Mouse (Mus musculus): ENCODE data around the gene Spata45. TPM values are rescaled to one million over a fixed set of nuclear protein-coding genes. Genes with fewer than 3 reads are reported as not detected.
"Not testable (repeated sequence)": the region's sequence is repeated elsewhere in the genome, so short reads cannot be mapped to it uniquely, and the experiment has no call there.

Spata45 gene
- polyA plus RNA-seq, 2 experiments: not detected

DNA sequence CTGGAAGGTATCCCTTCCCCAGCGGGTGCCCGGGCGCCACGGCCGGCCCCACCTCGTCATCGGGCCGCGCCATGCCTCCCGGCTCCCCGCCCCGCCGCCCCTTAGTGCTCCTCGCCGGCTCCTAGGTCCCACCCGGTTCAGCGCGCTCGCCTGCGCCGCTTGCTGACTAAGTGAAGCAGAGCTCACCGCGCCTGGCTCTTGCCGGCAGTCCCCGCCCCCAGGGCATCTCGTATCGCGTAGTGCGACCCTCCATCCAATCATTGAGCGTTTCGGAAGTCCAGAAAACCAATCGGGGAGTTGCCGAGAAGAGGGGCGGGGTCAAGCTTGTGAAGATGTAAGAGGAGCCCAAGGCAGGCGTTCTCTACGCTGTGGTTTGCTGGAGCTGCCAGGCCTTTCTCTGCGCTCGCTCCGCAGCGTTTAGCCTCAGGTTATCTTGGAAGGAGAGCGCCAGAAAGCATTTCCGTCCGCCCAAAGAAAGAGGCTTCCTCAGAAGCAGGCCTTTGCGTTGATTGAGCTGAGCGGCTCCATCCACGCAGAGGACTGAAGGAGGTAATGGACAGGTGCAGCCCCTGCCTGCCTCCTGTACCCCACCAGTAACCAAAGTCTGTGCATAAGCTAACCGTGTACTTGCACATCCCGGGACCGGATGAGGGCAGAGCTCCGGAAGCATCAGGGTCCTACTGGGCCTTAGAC is 10.3 kb upstream of the Spata45 start, which contains the start of gene Flvcr1:
Flvcr1 (minus strand) TSS at position 138 of the 693 bp plus-strand sequence.
- WGBS (ENCODE audit: insufficient replicate concordance): under 1% methylated on average over 44 of the region's 50 CpGs
- H3K27ac ChIP-seq: peak within 1 kb of the TSS; percentile 52
- peak within 1 kb of the TSS; percentile 57 for H3K9ac ChIP-seq (replicated peaks)
- DNase-seq (ENCODE audit: low read depth in 3 of 3, low spot score in 3 of 3) (peak; percentile 98 to 99 (median 99)), ATAC-seq (ENCODE audit: insufficient read depth) (peak; percentile 99)
- H3K4me1 ChIP-seq (replicated peaks; ENCODE audit: control insufficient read depth in 2 of 2, insufficient read depth in 2 of 2, low read length in 1 of 2): peaks cover 3 to 9% of the 10 kb centered on the region in 2 experiments
- H3K27me3 ChIP-seq (ENCODE audit: control insufficient read depth, insufficient read depth, low read length): no peaks in the 10 kb centered on the region
- TF ChIP-seq EP300 (IDR thresholded peaks at IDR 0.05; ENCODE audit: low read depth) (no peak), CTCF (IDR thresholded peaks at IDR 0.05; ENCODE audit: low read depth) (peak; percentile 60)
- H3K36me3 ChIP-seq (replicated peaks; ENCODE audit: control insufficient read depth, insufficient read depth, low read depth): no peaks in the 10 kb centered on the region
- peak within 1 kb of the TSS; percentile 69 to 72 for H3K4me3 ChIP-seq (ENCODE audit: insufficient read depth in 1 of 2, low read depth in 2 of 2, low read length in 2 of 2)
- peak within 1 kb of the TSS; percentile 79 for H3K4me2 ChIP-seq (ENCODE audit: low read depth)
- H3K9me3 ChIP-seq (ENCODE audit: control insufficient read depth, low read length): no peaks in the 10 kb centered on the region

DNA sequence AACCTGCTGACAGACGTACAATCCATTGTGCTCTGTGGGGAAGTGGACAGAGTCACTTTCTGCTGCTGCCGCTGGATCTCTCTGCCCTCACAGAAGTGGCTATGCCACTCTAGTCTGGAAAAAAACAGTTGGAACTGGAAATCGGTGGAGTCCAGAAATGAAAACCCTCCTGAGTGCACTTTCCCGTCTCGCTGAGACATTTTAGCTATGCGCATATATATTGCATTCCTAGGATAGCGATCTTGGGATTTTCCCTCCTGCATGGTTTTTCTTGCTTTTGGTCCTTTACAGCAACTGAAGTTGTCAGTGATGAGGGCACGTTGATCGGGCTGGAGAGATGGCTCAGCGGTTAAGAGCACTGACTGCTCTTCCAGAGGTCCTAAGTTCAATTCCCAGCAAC is 6.3 kb upstream of the Spata45 start:
- DNase-seq (ENCODE audit: low read depth in 3 of 3, low spot score in 3 of 3): no peak
- no peak for TF ChIP-seq CTCF (IDR thresholded peaks at IDR 0.05; ENCODE audit: low read depth)
- no peak for TF ChIP-seq EP300 (IDR thresholded peaks at IDR 0.05; ENCODE audit: low read depth)
- Histone ChIP-seq H3K9me3 (ENCODE audit: control insufficient read depth, low read length) (no peaks in the 10 kb centered on the region), H3K4me1 (replicated peaks; ENCODE audit: control insufficient read depth in 2 of 2, insufficient read depth in 2 of 2, low read length in 1 of 2) (peaks cover 3 to 8% of the 10 kb centered on the region in 2 experiments; a peak in 3 of 4 replicates), H3K4me3 (ENCODE audit: insufficient read depth in 1 of 2, low read depth in 2 of 2, low read length in 2 of 2) (no peak overlapping the region), H3K4me2 (ENCODE audit: low read depth) (no peak overlapping the region), H3K36me3 (replicated peaks; ENCODE audit: control insufficient read depth, insufficient read depth, low read depth) (no peaks in the 10 kb centered on the region), H3K27me3 (ENCODE audit: control insufficient read depth, insufficient read depth, low read length) (no peaks in the 10 kb centered on the region), H3K27ac (no peak overlapping the region), H3K9ac (replicated peaks) (no peak overlapping the region)
- ATAC-seq (ENCODE audit: insufficient read depth): no peak
- 58% methylated on average over 10 of the region's 10 CpGs for WGBS (ENCODE audit: insufficient replicate concordance)

DNA sequence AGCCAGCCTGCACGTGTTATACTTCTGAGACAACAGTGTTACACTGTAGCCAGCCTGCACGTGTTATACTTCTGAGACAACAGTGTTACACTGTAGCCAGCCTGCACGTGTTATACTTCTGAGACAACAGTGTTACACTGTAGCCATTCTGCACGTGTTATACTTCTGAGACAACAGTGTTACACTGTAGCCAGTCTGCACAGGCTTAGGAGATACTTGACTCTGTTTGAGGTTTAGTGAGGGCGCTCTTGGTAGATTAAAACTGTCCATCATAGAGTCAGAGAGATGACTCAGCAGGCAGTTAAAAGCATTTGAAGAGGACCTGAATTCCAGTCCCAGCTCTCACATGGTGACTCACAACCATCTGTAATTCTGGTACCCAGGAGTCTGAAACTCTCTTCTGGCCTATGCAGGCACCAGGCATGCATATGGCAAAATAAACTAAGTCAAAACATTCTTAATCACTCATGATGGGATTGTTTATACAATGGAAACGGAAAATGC is 5.5 kb upstream of the Spata45 start:
- H3K27ac ChIP-seq; H3K4me1 ChIP-seq (replicated peaks; ENCODE audit: control insufficient read depth in 2 of 2, insufficient read depth in 2 of 2, low read length in 1 of 2); H3K36me3 ChIP-seq (replicated peaks; ENCODE audit: control insufficient read depth, insufficient read depth, low read depth); H3K4me2 ChIP-seq (ENCODE audit: low read depth); ATAC-seq (ENCODE audit: insufficient read depth); DNase-seq (ENCODE audit: low read depth in 3 of 3, low spot score in 3 of 3); H3K9me3 ChIP-seq (ENCODE audit: control insufficient read depth, low read length); H3K9ac ChIP-seq (replicated peaks); H3K27me3 ChIP-seq (ENCODE audit: control insufficient read depth, insufficient read depth, low read length); H3K4me3 ChIP-seq (ENCODE audit: insufficient read depth in 1 of 2, low read depth in 2 of 2, low read length in 2 of 2): not testable (repeated sequence)
- WGBS (ENCODE audit: insufficient replicate concordance): 40% methylated on average over 6 of the region's 6 CpGs

DNA sequence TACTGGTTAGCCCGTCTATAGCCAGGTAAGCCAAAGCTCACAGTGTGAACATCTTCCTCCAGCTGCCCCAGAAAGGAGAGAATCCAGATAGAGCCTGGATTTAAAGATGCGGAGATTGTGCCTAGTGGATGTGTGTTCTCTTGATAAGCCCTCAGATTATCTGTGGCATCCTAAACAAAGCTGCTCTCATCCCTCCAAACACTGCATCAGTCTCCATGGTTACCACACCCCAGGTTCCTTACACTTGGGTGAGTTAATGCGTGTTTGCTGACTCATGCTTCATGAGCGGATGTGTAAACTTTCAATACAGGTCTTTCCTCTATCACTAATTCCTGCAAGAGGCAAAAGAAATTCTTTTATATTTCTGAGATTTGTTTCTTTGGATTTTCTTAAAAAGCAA is 790 bp upstream of the Spata45 start:
- WGBS (ENCODE audit: insufficient replicate concordance): 32% methylated on average over 4 of the region's 4 CpGs
- no peaks in the 10 kb centered on the region for H3K27me3 ChIP-seq (ENCODE audit: control insufficient read depth, insufficient read depth, low read length)
- H3K9me3 ChIP-seq (ENCODE audit: control insufficient read depth, low read length): no peaks in the 10 kb centered on the region
- H3K4me1 ChIP-seq (replicated peaks; ENCODE audit: control insufficient read depth in 2 of 2, insufficient read depth in 2 of 2, low read length in 1 of 2): no peaks in the 10 kb centered on the region
- TF ChIP-seq EP300 (IDR thresholded peaks at IDR 0.05; ENCODE audit: low read depth) (no peak), CTCF (IDR thresholded peaks at IDR 0.05; ENCODE audit: low read depth) (no peak)
- H3K4me2 ChIP-seq (ENCODE audit: low read depth): no peak overlapping the region
- DNase-seq (ENCODE audit: low read depth in 3 of 3, low spot score in 3 of 3) (no peak), ATAC-seq (ENCODE audit: insufficient read depth) (no peak)
- no peak overlapping the region for H3K9ac ChIP-seq (replicated peaks)
- no peak overlapping the region for H3K4me3 ChIP-seq (ENCODE audit: insufficient read depth in 1 of 2, low read depth in 2 of 2, low read length in 2 of 2)
- H3K27ac ChIP-seq: no peak overlapping the region
- H3K36me3 ChIP-seq (replicated peaks; ENCODE audit: control insufficient read depth, insufficient read depth, low read depth): no peaks in the 10 kb centered on the region

DNA sequence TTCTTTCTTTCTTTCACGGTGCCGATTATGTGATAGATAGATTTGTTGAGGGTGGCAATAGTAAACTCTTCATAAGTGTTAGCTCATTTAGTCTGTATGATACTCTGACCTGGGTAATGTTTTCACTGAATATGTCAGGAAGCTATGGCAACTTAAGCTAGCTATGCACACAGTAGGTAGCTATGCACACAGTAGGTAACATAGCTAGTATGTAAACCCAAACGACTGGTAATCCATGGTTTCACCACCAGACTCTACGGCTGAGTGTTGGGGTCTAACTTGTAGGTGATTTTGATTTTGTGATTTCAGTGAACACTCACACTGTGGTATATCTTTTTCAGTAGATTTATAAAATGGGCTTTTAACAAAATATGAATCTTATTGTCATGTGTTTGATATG is 1.6 kb downstream of the Spata45 start:
- H3K4me3 ChIP-seq (ENCODE audit: insufficient read depth in 1 of 2, low read depth in 2 of 2, low read length in 2 of 2): no peak overlapping the region
- no peaks in the 10 kb centered on the region for H3K36me3 ChIP-seq (replicated peaks; ENCODE audit: control insufficient read depth, insufficient read depth, low read depth)
- 69% methylated on average over 4 of the region's 4 CpGs for WGBS (ENCODE audit: insufficient replicate concordance)
- DNase-seq (ENCODE audit: low read depth in 3 of 3, low spot score in 3 of 3) (no peak), ATAC-seq (ENCODE audit: insufficient read depth) (no peak)
- no peak overlapping the region for H3K27ac ChIP-seq
- TF ChIP-seq EP300 (IDR thresholded peaks at IDR 0.05; ENCODE audit: low read depth) (no peak), CTCF (IDR thresholded peaks at IDR 0.05; ENCODE audit: low read depth) (no peak)
- no peaks in the 10 kb centered on the region for H3K27me3 ChIP-seq (ENCODE audit: control insufficient read depth, insufficient read depth, low read length)
- H3K4me1 ChIP-seq (replicated peaks; ENCODE audit: control insufficient read depth in 2 of 2, insufficient read depth in 2 of 2, low read length in 1 of 2): no peaks in the 10 kb centered on the region; a peak in 1 of 4 replicates
- H3K9me3 ChIP-seq (ENCODE audit: control insufficient read depth, low read length): no peaks in the 10 kb centered on the region
- H3K9ac ChIP-seq (replicated peaks): no peak overlapping the region
- H3K4me2 ChIP-seq (ENCODE audit: low read depth): no peak overlapping the region
